8 mouse cellular contexts compared by ENCODE assay signal in the genomic region with DNA sequence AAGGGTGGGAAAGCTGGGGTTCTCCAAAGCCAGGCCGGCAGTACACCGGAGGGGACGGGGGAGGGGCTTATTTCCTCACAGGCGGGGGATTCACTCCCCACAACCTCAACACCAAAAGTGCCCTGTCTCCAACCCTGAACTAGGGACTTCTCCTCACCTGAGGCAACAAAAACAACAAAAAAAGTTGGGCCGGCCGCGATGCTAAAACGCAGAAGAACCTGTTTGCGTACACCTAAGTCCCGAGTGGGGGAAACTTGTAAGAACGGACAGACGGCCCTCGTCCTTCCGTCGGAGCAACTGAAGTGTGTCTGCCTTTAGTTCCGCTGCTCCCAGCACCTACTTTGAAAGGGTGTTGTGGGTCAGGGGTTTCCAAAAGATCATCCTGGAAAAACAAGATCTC. TPM values are rescaled to one million over a fixed set of nuclear protein-coding genes. Genes with fewer than 3 reads are reported as not detected.
DNase-seq lines count a peak whose midpoint lies in the region; ATAC-seq and TF ChIP-seq lines count a peak whose summit lies in the region.

No protein-coding gene starts in this region.

- H3K4me3 ChIP-seq in limb, embryonic 13.5 days = peak overlapping the region; percentile 58
- H3K4me3 ChIP-seq in midbrain, embryonic 13.5 days (replicated peaks) = peak overlapping the region; percentile 40
- peak overlapping the region; percentile 61 for H3K4me3 ChIP-seq in spleen, adult 2 months (ENCODE audit: extremely low read depth, insufficient read depth, insufficient read length)

- H3K9ac ChIP-seq in limb, embryonic 13.5 days = peak overlapping the region; percentile 65
- H3K9ac ChIP-seq in midbrain, embryonic 13.5 days (replicated peaks) = peak overlapping the region; percentile 43; the same call in 1 of the 2 replicates

- H3K4me1 ChIP-seq in limb, embryonic 13.5 days = peaks cover 14% of the 10 kb centered on the region
- H3K4me1 ChIP-seq in midbrain, embryonic 13.5 days (replicated peaks) = peaks cover 20% of the 10 kb centered on the region
- no peaks in the 10 kb centered on the region for H3K4me1 ChIP-seq in spleen, adult 2 months (ENCODE audit: control insufficient read depth, insufficient read depth, insufficient read length)

- H3K4me2 ChIP-seq in limb, embryonic 13.5 days (replicated peaks) = peak overlapping the region; percentile 68
- peak overlapping the region; percentile 55 for H3K4me2 ChIP-seq in midbrain, embryonic 13.5 days (replicated peaks)

- H3K9me3 ChIP-seq in limb, embryonic 13.5 days = no peaks in the 10 kb centered on the region
- H3K9me3 ChIP-seq in midbrain, embryonic 13.5 days = no peaks in the 10 kb centered on the region

- peak; percentile 90 for DNase-seq in heart, adult 11 months
- DNase-seq in heart, postnatal 25 days (ENCODE audit: low spot score) = no peak
- DNase-seq in embryo, embryonic 11 days = peak; percentile 71
- peak; percentile 21 to 23 for DNase-seq in gastrocnemius, postnatal 36 days
- peak; percentile 48 for DNase-seq in kidney, adult 11 months
- peak; percentile 18 to 45 for DNase-seq in spleen, adult 2 months (ENCODE audit: low read depth in 1 of 2, low spot score in 2 of 2)

- H3K36me3 ChIP-seq in limb, embryonic 13.5 days = no peaks in the 10 kb centered on the region
- H3K36me3 ChIP-seq in midbrain, embryonic 13.5 days = no peaks in the 10 kb centered on the region
- H3K36me3 ChIP-seq in spleen, adult 2 months (ENCODE audit: control insufficient read depth, insufficient read depth, low read length) = no peaks in the 10 kb centered on the region

- TF ChIP-seq POLR2A in spleen, adult 2 months (IDR thresholded peaks at IDR 0.05; ENCODE audit: low read depth, low read length) = no peak

- H3K27me3 ChIP-seq in limb, embryonic 13.5 days = no peaks in the 10 kb centered on the region
- H3K27me3 ChIP-seq in midbrain, embryonic 13.5 days = no peaks in the 10 kb centered on the region
- H3K27me3 ChIP-seq in spleen, adult 2 months (ENCODE audit: control insufficient read depth, insufficient read depth, low read length) = no peaks in the 10 kb centered on the region

- WGBS in limb, embryonic 13.5 days = under 1% methylated on average over 16 of the region's 16 CpGs
- 1% methylated on average over 16 of the region's 16 CpGs for WGBS in midbrain, embryonic 13.5 days
- WGBS in spleen, adult 2 months = 2% methylated on average over 16 of the region's 16 CpGs

- H3K27ac ChIP-seq in limb, embryonic 13.5 days = no peak overlapping the region
- H3K27ac ChIP-seq in midbrain, embryonic 13.5 days = no peak overlapping the region
- no peak overlapping the region for H3K27ac ChIP-seq in spleen, adult 2 months (ENCODE audit: insufficient read depth, low read length)

- TF ChIP-seq CTCF in spleen, adult 2 months (IDR thresholded peaks at IDR 0.05; ENCODE audit: extremely low read depth, insufficient read depth, insufficient read length, insufficient replicate concordance) = no peak

- ATAC-seq in limb, embryonic 13.5 days (ENCODE audit: low FRiP score, low read depth) = no peak
- no peak for ATAC-seq in midbrain, embryonic 13.5 days

- intact Hi-C loops in heart, postnatal 25 days (cut with DNase I) = no loop called here
- intact Hi-C loops in gastrocnemius, postnatal 36 days (cut with DNase I) = no loop called here

RNA-seq across cellular contexts. Expression of a gene that starts 2.5 kb away (rescaled TPM):
- total RNA-seq in heart, postnatal 25 days (2021) = 1 to 10 TPM in 1 of 2 experiments, under 1 TPM in 1; 0.44 to 1.0 TPM
- under 1 TPM; 0.72 to 0.92 TPM for total RNA-seq in gastrocnemius, postnatal 36 days (2021)
- polyA plus RNA-seq in limb, embryonic 13.5 days (2015; fragmentation: Nextera tagmentation; extraction: Ambion mirVana) = 20.9 and 22.6 TPM in 2 replicates
- polyA plus RNA-seq in midbrain, embryonic 13.5 days (2015; fragmentation: Nextera tagmentation; extraction: Ambion mirVana) = 15.1 TPM in 2 replicates
- polyA plus RNA-seq in spleen, adult 2 months (2012; rRNA removed) = 0.38 and 0.48 TPM in 2 replicates

RNA-seq across cellular contexts. Expression of a gene that starts 2.5 kb away (rescaled TPM):
- 10 to 100 TPM; 10.2 to 10.5 TPM for total RNA-seq in heart, postnatal 25 days (2021)
- 1 to 10 TPM; 5.4 to 7.3 TPM for total RNA-seq in gastrocnemius, postnatal 36 days (2021)
- polyA plus RNA-seq in limb, embryonic 13.5 days (2015; fragmentation: Nextera tagmentation; extraction: Ambion mirVana) = 7.7 and 9.7 TPM in 2 replicates
- polyA plus RNA-seq in midbrain, embryonic 13.5 days (2015; fragmentation: Nextera tagmentation; extraction: Ambion mirVana) = 9.4 and 10.0 TPM in 2 replicates
- 1.2 and 1.4 TPM in 2 replicates for polyA plus RNA-seq in spleen, adult 2 months (2012; rRNA removed)

Comparison
In these comparisons a context has a peak if more than half of its experiments do, and no peak if none do; other contexts are left out.
1. RNA of a gene that starts 2.5 kb away (polyA plus RNA-seq): 20.9 to 22.6 TPM in limb, embryonic 13.5 days and 15.1 TPM in midbrain, embryonic 13.5 days; 0.38 to 0.48 TPM in spleen, adult 2 months; every median in the first group is over 10 times any median in the second.
2. Peak in every context shown above with its lines, with median percentiles within 50 percentile points of each other: H3K4me3 ChIP-seq.